ENCODE assay signal across 8 mouse cellular contexts in the genomic region with DNA sequence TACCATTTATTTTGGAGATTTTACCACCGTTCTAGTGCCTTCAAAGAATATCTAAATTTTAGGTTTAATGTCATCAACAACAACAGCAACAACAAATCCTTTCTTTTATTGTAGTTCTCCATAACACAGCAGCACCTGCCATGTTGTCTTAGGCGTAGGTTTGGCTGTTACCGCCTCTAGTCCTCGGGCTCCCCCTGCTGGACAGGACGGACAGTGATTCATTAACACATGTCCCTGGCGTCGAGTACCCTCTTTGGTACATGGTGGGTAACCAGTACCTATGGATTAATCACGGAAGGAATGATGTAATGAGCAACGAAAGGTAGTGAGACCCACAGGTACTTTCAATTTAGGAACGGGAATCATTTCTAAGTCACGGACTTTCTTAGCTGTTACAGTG. TPM values are rescaled to one million over a fixed set of nuclear protein-coding genes. Genes with fewer than 3 reads are reported as not detected.
DNase-seq lines count a peak whose midpoint lies in the region; ATAC-seq and TF ChIP-seq lines count a peak whose summit lies in the region.

No protein-coding gene starts in this region.

- WGBS in hindbrain, embryonic 10.5 days: 44% methylated on average over 11 of the region's 11 CpGs
- 44% methylated on average over 11 of the region's 11 CpGs for WGBS in hindbrain, embryonic 13.5 days
- WGBS in forebrain, embryonic 15.5 days: 53% methylated on average over 11 of the region's 11 CpGs
- WGBS in hindbrain, postnatal 0 days: 45% methylated on average over 11 of the region's 11 CpGs

- H3K27me3 ChIP-seq in hindbrain, embryonic 10.5 days (ENCODE audit: insufficient read depth, poor library complexity, severe bottlenecking): no peaks in the 10 kb centered on the region
- H3K27me3 ChIP-seq in hindbrain, embryonic 13.5 days: no peaks in the 10 kb centered on the region
- no peaks in the 10 kb centered on the region for H3K27me3 ChIP-seq in forebrain, embryonic 15.5 days
- no peaks in the 10 kb centered on the region for H3K27me3 ChIP-seq in hindbrain, postnatal 0 days (ENCODE audit: insufficient read depth, low read length)

- H3K4me2 ChIP-seq in hindbrain, embryonic 13.5 days: no peak overlapping the region
- no peak overlapping the region for H3K4me2 ChIP-seq in forebrain, embryonic 15.5 days (replicated peaks)
- H3K4me2 ChIP-seq in hindbrain, postnatal 0 days (ENCODE audit: low read depth, low read length): no peak overlapping the region

- H3K9me3 ChIP-seq in hindbrain, embryonic 10.5 days: 0 out of 2 replicates have a peak, but pooled peaks cover 1% of the 10 kb centered on the region
- H3K9me3 ChIP-seq in hindbrain, embryonic 13.5 days: no peaks in the 10 kb centered on the region
- H3K9me3 ChIP-seq in forebrain, embryonic 15.5 days: no peaks in the 10 kb centered on the region
- H3K9me3 ChIP-seq in hindbrain, postnatal 0 days (ENCODE audit: low read length): no peaks in the 10 kb centered on the region

- ATAC-seq in hindbrain, embryonic 13.5 days (ENCODE audit: low FRiP score): no peak
- peak; percentile 74 for ATAC-seq in forebrain, embryonic 15.5 days (replicated peaks)
- no peak for ATAC-seq in hindbrain, postnatal 0 days
- peak; percentile 94 for ATAC-seq in megakaryocyte-erythroid progenitor cell, adult 5-6 weeks (replicated peaks; ENCODE audit: low FRiP score, low TSS enrichment, poor library complexity, severe bottlenecking)

- DNase-seq in hindbrain, embryonic 10.5 days (ENCODE audit: low spot score): peak; percentile 68
- peak; percentile 69 for DNase-seq in cerebellum, adult 11 months
- peak; percentile 69 for DNase-seq in hindbrain, postnatal 0 days (ENCODE audit: low spot score)
- DNase-seq in layer of hippocampus, postnatal 36 days: peak; percentile 38 to 40
- DNase-seq in spleen, adult 12 weeks (ENCODE audit: low spot score): peak; percentile 56

- H3K4me3 ChIP-seq in hindbrain, embryonic 10.5 days: no peak overlapping the region
- H3K4me3 ChIP-seq in hindbrain, embryonic 13.5 days: no peak overlapping the region
- H3K4me3 ChIP-seq in forebrain, embryonic 15.5 days: no peak overlapping the region
- no peak overlapping the region for H3K4me3 ChIP-seq in hindbrain, postnatal 0 days (ENCODE audit: low read length)

- H3K9ac ChIP-seq in hindbrain, embryonic 13.5 days: no peak overlapping the region
- no peak overlapping the region for H3K9ac ChIP-seq in forebrain, embryonic 15.5 days (replicated peaks)
- H3K9ac ChIP-seq in hindbrain, postnatal 0 days (replicated peaks; ENCODE audit: low read length): no peak overlapping the region

- H3K4me1 ChIP-seq in hindbrain, embryonic 10.5 days (replicated peaks): no peaks in the 10 kb centered on the region
- no peaks in the 10 kb centered on the region for H3K4me1 ChIP-seq in hindbrain, embryonic 13.5 days (replicated peaks)
- H3K4me1 ChIP-seq in forebrain, embryonic 15.5 days: peaks cover 9% of the 10 kb centered on the region
- H3K4me1 ChIP-seq in hindbrain, postnatal 0 days (ENCODE audit: insufficient read depth, low read length): no peaks in the 10 kb centered on the region

- no peaks in the 10 kb centered on the region for H3K36me3 ChIP-seq in hindbrain, embryonic 10.5 days
- no peaks in the 10 kb centered on the region for H3K36me3 ChIP-seq in hindbrain, embryonic 13.5 days
- H3K36me3 ChIP-seq in forebrain, embryonic 15.5 days: no peaks in the 10 kb centered on the region
- H3K36me3 ChIP-seq in hindbrain, postnatal 0 days (ENCODE audit: insufficient read depth, low read length): no peaks in the 10 kb centered on the region

- no peak overlapping the region for H3K27ac ChIP-seq in hindbrain, embryonic 10.5 days
- no peak overlapping the region for H3K27ac ChIP-seq in hindbrain, embryonic 13.5 days
- no peak overlapping the region for H3K27ac ChIP-seq in forebrain, embryonic 15.5 days (replicated peaks)
- no peak overlapping the region for H3K27ac ChIP-seq in hindbrain, postnatal 0 days

- TF ChIP-seq CTCF in hindbrain, postnatal 0 days (IDR thresholded peaks at IDR 0.05; ENCODE audit: low read depth): peak; percentile 86

RNA-seq across cellular contexts. Expression of gene Fez2, which starts 37.2 kb away (rescaled TPM):
- 37.9 and 51.1 TPM in 2 replicates for polyA plus RNA-seq in hindbrain, embryonic 10.5 days (2016; fragmentation: Nextera tagmentation; extraction: Ambion mirVana)
- 46.6 and 48.7 TPM in 2 replicates for polyA plus RNA-seq in hindbrain, embryonic 13.5 days (2015; fragmentation: Nextera tagmentation; extraction: Ambion mirVana)
- polyA plus RNA-seq in forebrain, embryonic 15.5 days (2015; fragmentation: Nextera tagmentation; extraction: Ambion mirVana): 37.3 and 40.4 TPM in 2 replicates
- total RNA-seq in hindbrain, postnatal 0 days (2014; rRNA removed): 36.5 and 46.2 TPM in 2 replicates
- polyA plus RNA-seq in hindbrain, postnatal 0 days (2015; fragmentation: Nextera tagmentation; extraction: Ambion mirVana): 62.0 and 63.3 TPM in 2 replicates
- total RNA-seq in layer of hippocampus, postnatal 36 days (2021): 10 to 100 TPM; 30.0 to 30.3 TPM
- total RNA-seq in megakaryocyte-erythroid progenitor cell, adult 5-6 weeks (2014; fragmentation: Nextera tagmentation): 7.3 and 8.8 TPM in 2 replicates
- total RNA-seq in megakaryocyte-erythroid progenitor cell, adult 5-6 weeks (2017): 14.7 and 17.6 TPM in 2 replicates

RNA-seq across cellular contexts. Expression of gene Vit, which starts 52.8 kb away (rescaled TPM):
- 7.5 and 10.7 TPM in 2 replicates for polyA plus RNA-seq in hindbrain, embryonic 10.5 days (2016; fragmentation: Nextera tagmentation; extraction: Ambion mirVana)
- polyA plus RNA-seq in hindbrain, embryonic 13.5 days (2015; fragmentation: Nextera tagmentation; extraction: Ambion mirVana): 14.1 and 17.7 TPM in 2 replicates
- polyA plus RNA-seq in forebrain, embryonic 15.5 days (2015; fragmentation: Nextera tagmentation; extraction: Ambion mirVana): 12.5 and 15.5 TPM in 2 replicates
- total RNA-seq in hindbrain, postnatal 0 days (2014; rRNA removed): 8.3 and 10.4 TPM in 2 replicates
- 8.7 and 9.7 TPM in 2 replicates for polyA plus RNA-seq in hindbrain, postnatal 0 days (2015; fragmentation: Nextera tagmentation; extraction: Ambion mirVana)
- 1 to 10 TPM; 3.9 to 5.3 TPM for total RNA-seq in layer of hippocampus, postnatal 36 days (2021)
- 0.82 TPM in 1 of 2 replicates, not detected in the other for total RNA-seq in megakaryocyte-erythroid progenitor cell, adult 5-6 weeks (2014; fragmentation: Nextera tagmentation)
- 0.04 and 0.56 TPM in 2 replicates for total RNA-seq in megakaryocyte-erythroid progenitor cell, adult 5-6 weeks (2017)

Comparison
In these comparisons a context has a peak if more than half of its experiments do, and no peak if none do; other contexts are left out.
1. ATAC-seq: peak in forebrain, embryonic 15.5 days (single experiment) and megakaryocyte-erythroid progenitor cell, adult 5-6 weeks (single experiment); none in hindbrain, embryonic 13.5 days (single experiment) and hindbrain, postnatal 0 days (single experiment).
2. Peak in every context shown above with its lines, with median percentiles within 50 percentile points of each other: DNase-seq.